Mouse (Mus musculus) ES-E14 (cell line): ENCODE results near the gene Olfr984. TPM values are rescaled to one million over a fixed set of nuclear protein-coding genes. Genes with fewer than 3 reads are reported as not detected.

Experiments used
- DNase-seq: peaks from one replicate; pipeline ENCODE4 v3.0.0-alpha.2; 2013; ENCODE audit warnings: low read depth, low spot score
- H3K27ac ChIP-seq: 2 replicates; pipeline ENCODE4 v1.5.1; 2012; ENCODE audit warnings: low read depth, mild to moderate bottlenecking, low read length, moderate library complexity, mixed read lengths; ENCODE audit not compliant: poor library complexity, insufficient read depth, severe bottlenecking
- H3K36me3 ChIP-seq: 2 replicates; pipeline ENCODE4 v1.6.1; 2012; ENCODE audit warnings: mild to moderate bottlenecking, low read length, moderate library complexity, mixed read lengths; ENCODE audit not compliant: control insufficient read depth, poor library complexity, insufficient read depth, severe bottlenecking
- H3K4me1 ChIP-seq, 2 experiments: fragments of 150-350 bp in 1 of 2; sonication (generic) in 1 of 2; 2 replicates each; pipeline ENCODE4 v1.6.1; 2012; ENCODE audit warnings: low read length in 2 of 2, mild to moderate bottlenecking in 1 of 2, mixed read lengths in 1 of 2; ENCODE audit not compliant: control insufficient read depth in 2 of 2, insufficient read depth in 2 of 2, poor library complexity in 1 of 2
- H3K4me3 ChIP-seq, 2 experiments: fragments of 150-350 bp in 1 of 2; sonication (generic) in 1 of 2; 2 replicates each; pipeline ENCODE4 v1.5.1; 2012; ENCODE audit warnings: low read length in 2 of 2, low read depth in 1 of 2, mild to moderate bottlenecking in 1 of 2, mixed read lengths in 1 of 2; ENCODE audit not compliant: insufficient read depth in 1 of 2, poor library complexity in 1 of 2, severe bottlenecking in 1 of 2
- H3K9ac ChIP-seq: 2 replicates; pipeline ENCODE4 v1.6.1; 2012; ENCODE audit warnings: low read depth, mild to moderate bottlenecking, low read length, mixed read lengths; ENCODE audit not compliant: poor library complexity, insufficient read depth, severe bottlenecking
- H3K9me3 ChIP-seq: fragments of 150-350 bp; sonication (generic); 2 replicates; pipeline ENCODE4 v1.6.1; 2012; ENCODE audit warnings: low read depth, mild to moderate bottlenecking, low read length; ENCODE audit not compliant: control insufficient read depth, insufficient read depth
- CHD2 ChIP-seq: IDR thresholded peaks from 2 replicates; pipeline ENCODE4 v1.6.1; 2014; ENCODE audit warnings: mild to moderate bottlenecking, low read depth, low read length, inconsistent platforms
- HCFC1 ChIP-seq: IDR thresholded peaks from 2 replicates; pipeline ENCODE4 v1.6.1; 2012; ENCODE audit warnings: low read length, inconsistent platforms, borderline replicate concordance; ENCODE audit not compliant: insufficient read depth
- MAFK ChIP-seq: IDR thresholded peaks from 2 replicates; pipeline ENCODE4 v1.6.1; 2014; ENCODE audit warnings: mild to moderate bottlenecking, low read depth, low read length, inconsistent platforms; ENCODE audit not compliant: insufficient read depth
- ZC3H11A ChIP-seq: IDR thresholded peaks from 2 replicates; pipeline ENCODE4 v1.6.1; 2012; ENCODE audit warnings: low read depth, mild to moderate bottlenecking, inconsistent platforms, low read length, borderline replicate concordance
- ZNF384 ChIP-seq: IDR thresholded peaks from 2 replicates; pipeline ENCODE4 v1.6.1; 2012; ENCODE audit warnings: low read depth, low read length, inconsistent platforms
- in situ Hi-C, 2 experiments: fragments of 600-800 bp; cut with MboI; formaldehyde crosslinking; loops; one replicate each; pipeline ENCODE4 v1.15.1; 2025; ENCODE audit warnings: low sequenced_read_pairs in 2 of 2, inconsistent platforms in 1 of 2; ENCODE audit not compliant: unreplicated experiment in 2 of 2
- total RNA-seq: library from RNA; depleted of rRNA; stranded (reverse); fragments of 300-350 nt; gene quantifications from 2 replicates; pipeline ENCODE4 v1.2.3, GENCODE M21; 2012

Gene Olfr984
- total RNA-seq, 1 experiment = 0.36 TPM

DNA sequence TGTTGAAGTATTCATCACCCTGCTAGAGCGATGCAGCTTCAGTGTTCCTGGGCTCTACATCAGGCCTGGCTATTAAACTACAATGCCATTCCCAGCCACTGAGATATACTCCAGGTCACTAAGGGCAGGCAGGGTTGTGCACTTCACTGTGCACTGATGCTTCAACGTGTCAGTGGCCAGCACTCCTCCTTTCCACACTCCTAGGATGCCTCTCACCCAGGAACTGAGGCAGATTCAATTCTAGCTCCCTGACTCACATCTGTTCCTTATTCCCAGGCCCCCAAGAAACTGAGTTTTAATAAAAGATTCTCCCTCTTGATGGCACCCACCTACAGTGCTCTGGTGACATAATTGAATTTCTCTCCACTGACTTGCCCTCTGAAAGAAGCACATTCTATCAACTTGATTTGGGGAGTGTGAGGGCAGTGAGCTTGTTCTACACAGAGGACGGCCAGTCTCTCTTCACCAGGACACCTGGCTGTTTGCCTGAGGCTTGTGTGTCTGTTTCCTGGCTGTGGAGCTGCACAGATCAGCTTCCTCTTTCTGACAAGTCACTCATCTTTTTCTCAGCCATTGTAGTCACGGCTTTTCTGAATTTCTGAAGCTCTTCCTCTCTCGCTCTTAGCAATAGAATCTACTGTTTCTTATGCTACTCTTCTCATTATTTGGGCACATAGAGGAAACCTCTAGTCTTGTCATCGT is 23.1 kb upstream of the Olfr984 start:
- Histone ChIP-seq H3K4me1 (no peaks in the 10 kb centered on the region), H3K36me3 (no peaks in the 10 kb centered on the region), H3K4me3 (no peak overlapping the region), H3K9ac (no peak overlapping the region), H3K27ac (no peak overlapping the region), H3K9me3 (no peaks in the 10 kb centered on the region)
- DNase-seq = no peak
- in situ Hi-C loops = no loop called here
- TF ChIP-seq HCFC1 (no peak), CHD2 (no peak), ZC3H11A (no peak), ZNF384 (no peak), MAFK (no peak)

DNA sequence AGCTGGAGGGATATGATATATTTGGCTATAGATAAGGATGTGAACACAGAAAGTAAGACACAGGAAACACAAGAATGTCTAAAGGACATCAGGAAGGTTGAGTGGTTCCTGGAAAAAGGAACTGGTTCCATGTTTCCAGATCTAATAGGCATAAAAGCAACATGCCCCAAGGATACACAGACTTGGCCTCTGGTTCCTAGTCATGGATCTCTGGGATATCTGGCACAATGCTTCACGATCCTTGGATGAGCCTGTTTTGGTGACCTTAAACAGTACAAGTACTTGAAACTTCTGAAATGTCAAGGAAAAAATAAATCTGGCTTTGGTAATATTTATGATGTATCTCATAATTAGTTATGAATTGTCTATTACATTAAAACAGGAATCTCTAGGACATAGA is 16.6 kb upstream of the Olfr984 start:
- in situ Hi-C loops = no loop called here
- Histone ChIP-seq H3K27ac (no peak overlapping the region), H3K4me3 (no peak overlapping the region), H3K4me1 (no peaks in the 10 kb centered on the region), H3K9me3 (no peaks in the 10 kb centered on the region), H3K36me3 (no peaks in the 10 kb centered on the region), H3K9ac (no peak overlapping the region)
- no peak for DNase-seq
- TF ChIP-seq MAFK = no peak
- TF ChIP-seq ZC3H11A = no peak
- TF ChIP-seq CHD2 = no peak
- TF ChIP-seq HCFC1 = no peak
- no peak for TF ChIP-seq ZNF384

DNA sequence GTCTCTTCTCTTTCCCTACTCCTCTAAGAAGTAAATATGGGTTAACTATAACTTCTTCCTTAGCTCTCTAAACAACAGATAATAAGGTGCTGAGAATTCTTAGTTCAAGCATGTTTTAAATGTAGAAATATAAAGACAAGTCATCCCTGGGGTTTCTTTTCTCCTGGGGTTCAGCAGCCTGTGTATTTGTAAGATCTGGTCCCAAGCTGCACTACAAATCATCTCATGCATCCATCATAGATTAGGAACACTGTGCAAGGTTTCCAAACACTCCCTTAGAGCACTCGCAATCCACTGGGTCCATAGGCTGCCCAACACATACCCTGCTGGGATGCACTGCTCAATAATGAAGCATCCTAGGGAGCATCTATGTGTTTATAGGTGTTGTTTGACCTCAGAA is 16.1 kb upstream of the Olfr984 start, which contains the start of gene Olfr985:
Olfr985 (minus strand) TSS at position 101 of the 400 bp plus-strand sequence.
- Histone ChIP-seq H3K4me3 (no peak within 1 kb of the TSS), H3K9ac (no peak within 1 kb of the TSS), H3K36me3 (no peaks in the 10 kb centered on the region), H3K27ac (no peak within 1 kb of the TSS), H3K4me1 (no peaks in the 10 kb centered on the region), H3K9me3 (no peaks in the 10 kb centered on the region)
- no peak for DNase-seq
- TF ChIP-seq HCFC1 (no peak), MAFK (no peak), ZC3H11A (no peak), CHD2 (no peak), ZNF384 (no peak)
- in situ Hi-C loops = no loop called here

DNA sequence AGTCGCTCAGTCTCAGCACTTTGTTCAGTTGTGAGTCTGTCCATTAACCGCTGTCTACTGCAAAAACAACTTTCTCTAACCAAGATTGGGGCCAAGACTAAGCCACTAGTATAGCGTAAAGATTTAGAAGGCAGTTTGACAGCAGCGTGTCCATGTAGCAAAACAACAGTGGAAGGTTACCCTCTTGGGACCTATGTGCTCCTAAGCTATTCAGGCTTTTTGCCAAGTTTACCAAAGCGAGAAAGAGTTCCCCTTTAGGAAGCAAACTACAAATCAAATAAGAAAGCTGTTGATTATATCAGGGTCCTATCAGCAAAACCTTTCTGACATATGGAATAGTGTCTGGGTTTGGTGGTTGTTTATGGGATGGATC is 3.3 kb upstream of the Olfr984 start:
- Histone ChIP-seq H3K9ac (no peak overlapping the region), H3K9me3 (no peaks in the 10 kb centered on the region), H3K36me3 (no peaks in the 10 kb centered on the region), H3K4me1 (no peaks in the 10 kb centered on the region), H3K27ac (no peak overlapping the region), H3K4me3 (no peak overlapping the region)
- TF ChIP-seq ZNF384 (no peak), HCFC1 (no peak), ZC3H11A (no peak), MAFK (no peak), CHD2 (no peak)
- DNase-seq = no peak
- in situ Hi-C loops = no loop called here
